Mouse (Mus musculus) lung, postnatal 0 days (tissue): Measurements from ENCODE around the gene Chd6.

Experiments used
- CTCF ChIP-seq: IDR thresholded peaks from 2 replicates; pipeline ENCODE4 v1.5.1; 2016; ENCODE audit warnings: antibody characterized with exemption, mild to moderate bottlenecking
- EP300 ChIP-seq: IDR thresholded peaks from 2 replicates; pipeline ENCODE4 v1.6.1; 2016; ENCODE audit warnings: antibody characterized with exemption, mild to moderate bottlenecking, control low read depth

DNA sequence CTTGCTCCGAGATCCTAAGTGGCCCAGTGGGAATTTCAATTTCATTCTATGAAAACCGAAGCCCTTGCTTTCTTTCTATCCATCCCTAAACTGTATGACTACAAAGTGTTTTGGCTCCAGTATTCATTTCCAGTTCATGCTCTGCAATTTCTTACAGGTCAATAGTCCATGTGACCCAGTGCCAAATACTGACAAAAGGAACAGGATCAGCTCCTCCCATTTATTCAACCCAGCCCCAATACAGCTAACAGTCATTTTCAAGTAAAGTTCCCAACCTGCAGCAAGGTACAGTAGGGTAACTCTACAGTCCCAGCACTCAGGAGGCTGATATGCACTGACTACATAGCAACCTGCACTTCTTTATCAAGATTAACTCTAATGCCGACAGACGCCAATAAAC, 50.0 kb downstream of the Chd6 start:
- no peak for TF ChIP-seq CTCF
- no peak for TF ChIP-seq EP300
